Mouse (Mus musculus) midbrain, embryonic 11.5 days (tissue): Measurements from ENCODE around the gene Ptprn2. TPM values are rescaled to one million over a fixed set of nuclear protein-coding genes. Genes with fewer than 3 reads are reported as not detected.

Experiments
- ATAC-seq: fragments of 200-750 bp; cut with Nextera tagmentation; 2 replicates; pipeline ENCODE4 v1.8.0; 2017; ENCODE audit warnings: moderate TSS enrichment, moderate library complexity; ENCODE audit not compliant: low FRiP score
- DNase-seq: peaks from one replicate; pipeline ENCODE4 v3.0.0; 2015; ENCODE audit warnings: low spot score; ENCODE audit errors: missing footprints
- H3K27ac ChIP-seq: fragments of 300-500 bp; sonication (generic); 2 replicates; pipeline ENCODE4 v1.5.1; 2014; ENCODE audit warnings: low read depth, low read length
- H3K27me3 ChIP-seq: fragments of 300-500 bp; sonication (generic); 2 replicates; pipeline ENCODE4 v1.6.1; 2014; ENCODE audit warnings: mild to moderate bottlenecking, low read length, moderate library complexity, mixed read lengths; ENCODE audit not compliant: control insufficient read depth, insufficient read depth
- H3K36me3 ChIP-seq: fragments of 300-500 bp; sonication (generic); 2 replicates; pipeline ENCODE4 v1.6.1; 2014; ENCODE audit warnings: mild to moderate bottlenecking, low read length, moderate library complexity, mixed read lengths; ENCODE audit not compliant: control insufficient read depth, insufficient read depth
- H3K4me1 ChIP-seq: fragments of 300-500 bp; sonication (generic); 2 replicates; pipeline ENCODE4 v1.6.1; 2014; ENCODE audit warnings: low read length; ENCODE audit not compliant: control insufficient read depth, insufficient read depth
- H3K4me2 ChIP-seq: fragments of 300-500 bp; sonication (generic); 2 replicates; pipeline ENCODE4 v1.6.1; 2014; ENCODE audit warnings: mild to moderate bottlenecking, moderate library complexity
- H3K4me3 ChIP-seq: fragments of 300-500 bp; sonication (generic); 2 replicates; pipeline ENCODE4 v1.5.1; 2014; ENCODE audit warnings: low read depth, low read length
- H3K9ac ChIP-seq: fragments of 300-500 bp; sonication (generic); 2 replicates; pipeline ENCODE4 v1.6.1; 2014; ENCODE audit warnings: low read length
- H3K9me3 ChIP-seq: fragments of 300-500 bp; sonication (generic); 2 replicates; pipeline ENCODE4 v1.6.1; 2016; ENCODE audit warnings: low read length; ENCODE audit not compliant: control insufficient read depth
- WGBS: fragments of 180-500 bp; shearing (Covaris S2); extraction: QIAGEN DNeasy Blood & Tissue Kit; methylation state at CpG from one replicate; pipeline ENCODE4 v1.1.7; 2014; 5-methylcytosine and 5-hydroxymethylcytosine counted together
- polyA plus RNA-seq: library from polyadenylated mRNA; unstranded; fragments of >200 nt; fragmentation: Nextera tagmentation; extraction: Ambion mirVana; gene quantifications from 2 replicates; pipeline ENCODE4 v1.2.1, GENCODE M21; 2014

Ptprn2 gene
- polyA plus RNA-seq, 1 experiment from 2014 or later = 7.3 TPM

- Histone ChIP-seq H3K27me3 (no peaks in the 10 kb centered on the region), H3K4me2 (no peak overlapping the region), H3K36me3 (peaks cover 6% of the 10 kb centered on the region), H3K9me3 (no peaks in the 10 kb centered on the region), H3K4me1 (peaks cover 80% of the 10 kb centered on the region), H3K4me3 (no peak overlapping the region), H3K27ac (peak overlapping the region; percentile 64), H3K9ac (0 out of 2 replicates have a peak overlapping the region, but pooled peaks have one; percentile 2)
- DNase-seq (no peak), ATAC-seq (no peak)
- WGBS = 41% methylated on average over 5 of the region's 5 CpGs
Measured at GRCm38 (mm10) chr12:117169670-117170069, 684.1 kb downstream of the Ptprn2 start.

DNA sequence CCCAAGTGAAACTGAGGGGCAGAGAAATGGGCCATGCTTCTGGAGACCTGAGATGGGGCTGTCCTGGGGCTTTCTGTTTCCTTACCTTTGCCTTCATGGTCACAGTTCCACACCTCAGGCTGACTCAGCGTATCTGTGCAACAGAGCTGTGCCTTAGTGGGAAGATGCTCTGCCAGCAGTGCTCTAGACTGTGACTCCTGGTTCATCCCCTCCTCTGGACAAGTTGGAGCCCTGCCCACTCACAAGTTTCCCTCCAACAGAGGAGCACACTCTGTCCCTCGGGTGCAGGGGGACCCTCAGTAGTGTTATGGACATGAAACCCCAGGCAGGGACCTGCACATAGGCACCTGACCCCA is 687.0 kb downstream of the Ptprn2 start:
- ATAC-seq = no peak
- DNase-seq = no peak
- H3K36me3 ChIP-seq = peaks cover 6% of the 10 kb centered on the region; the same call in 1 of the 2 replicates
- no peak overlapping the region for H3K4me3 ChIP-seq
- no peaks in the 10 kb centered on the region for H3K9me3 ChIP-seq
- H3K9ac ChIP-seq = peak overlapping the region; percentile 52
- peaks cover 93% of the 10 kb centered on the region for H3K4me1 ChIP-seq
- 25% methylated on average over 2 of the region's 2 CpGs for WGBS
- H3K27ac ChIP-seq = peak overlapping the region; percentile 97
- no peaks in the 10 kb centered on the region for H3K27me3 ChIP-seq
- H3K4me2 ChIP-seq = peak overlapping the region; percentile 36

DNA sequence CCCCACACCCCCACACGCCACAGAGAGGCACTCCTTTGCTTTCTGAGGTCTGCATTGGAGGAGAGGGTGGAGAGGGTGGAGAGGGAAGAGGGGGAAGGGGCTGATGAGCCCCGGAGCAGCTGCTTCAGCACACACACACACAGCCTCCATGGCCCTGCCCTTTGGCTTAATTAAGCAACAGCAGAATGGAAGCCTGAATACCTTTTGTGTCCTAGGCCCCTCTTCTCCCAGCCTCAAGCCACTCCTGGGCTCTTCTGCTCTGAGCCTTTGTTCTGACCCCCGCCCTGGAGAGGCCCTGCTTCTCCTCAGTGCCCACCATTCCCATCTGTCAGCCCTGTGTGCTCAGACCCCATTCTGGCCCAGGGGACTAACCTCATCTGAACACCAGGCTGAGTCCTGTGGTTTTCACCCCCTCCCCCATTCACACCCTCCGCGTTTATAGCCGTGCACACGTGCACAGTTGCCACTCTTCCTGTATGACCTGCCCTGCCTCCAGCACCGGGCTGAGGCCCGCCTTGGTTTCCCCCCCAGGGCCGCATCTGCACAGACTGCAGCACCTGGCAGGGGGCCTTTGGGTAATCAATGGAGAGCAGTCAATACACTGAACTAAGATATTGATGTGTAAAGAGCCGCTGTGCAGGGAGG is 687.5 kb downstream of the Ptprn2 start:
- peak; percentile 94 for DNase-seq
- H3K9ac ChIP-seq = peak overlapping the region; percentile 52

GRCm38 (mm10) chr12:117174189-117174588 is 688.7 kb downstream of the Ptprn2 start:
- DNase-seq (no peak), ATAC-seq (no peak)
- Histone ChIP-seq H3K9ac (peak overlapping the region; percentile 42), H3K4me3 (no peak overlapping the region), H3K4me1 (peaks cover 79% of the 10 kb centered on the region), H3K9me3 (no peaks in the 10 kb centered on the region), H3K27me3 (no peaks in the 10 kb centered on the region), H3K27ac (peak overlapping the region; percentile 97), H3K36me3 (peaks cover 7% of the 10 kb centered on the region; the same call in 1 of the 2 replicates), H3K4me2 (peak overlapping the region; percentile 36; the same call in 1 of the 2 replicates)
- 16% methylated on average over 3 of the region's 3 CpGs for WGBS

More for the DNA sequence above, 687.5 kb downstream of the Ptprn2 start:
- Histone ChIP-seq H3K27me3 (no peaks in the 10 kb centered on the region), H3K4me2 (peak overlapping the region; percentile 36), H3K27ac (peak overlapping the region; percentile 97), H3K4me1 (peaks cover 90% of the 10 kb centered on the region), H3K4me3 (no peak overlapping the region), H3K36me3 (peaks cover 6% of the 10 kb centered on the region; the same call in 1 of the 2 replicates), H3K9me3 (no peaks in the 10 kb centered on the region)
- ATAC-seq = peak; percentile 94
- WGBS = 9% methylated on average over 11 of the region's 11 CpGs

DNA sequence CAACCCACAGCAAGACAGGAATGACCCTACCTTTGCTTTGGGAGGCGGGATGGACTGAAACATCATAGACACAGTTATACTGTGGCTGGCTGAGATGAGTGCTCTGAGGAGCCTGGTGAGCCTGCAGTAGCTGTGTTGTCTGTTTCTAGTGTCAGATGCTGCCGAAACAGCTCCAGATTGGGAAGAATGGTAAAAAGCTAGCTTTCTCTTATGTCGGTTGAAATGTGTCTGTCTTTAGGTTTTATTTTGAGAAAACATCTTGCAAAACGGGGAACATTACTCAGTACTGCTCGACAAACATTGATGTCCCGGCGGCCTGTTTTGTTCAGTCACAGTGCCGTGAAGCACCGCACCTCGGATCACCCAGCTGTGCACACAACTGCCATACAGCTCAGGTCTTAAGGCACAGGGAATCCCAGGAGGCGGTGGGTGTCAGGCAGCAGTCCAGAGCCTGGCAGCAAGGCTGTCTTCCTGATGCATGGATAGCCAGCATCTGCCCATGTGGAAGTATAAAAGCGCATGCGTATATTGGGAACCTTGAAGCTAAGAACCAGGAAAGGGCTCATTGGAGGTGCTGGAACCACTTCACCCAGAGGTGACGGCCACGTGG is 689.7 kb downstream of the Ptprn2 start:
- Histone ChIP-seq H3K4me2 (no peak overlapping the region), H3K9ac (peak overlapping the region; percentile 41; the same call in 1 of the 2 replicates), H3K36me3 (peaks cover 7% of the 10 kb centered on the region; the same call in 1 of the 2 replicates), H3K27me3 (no peaks in the 10 kb centered on the region), H3K27ac (peak overlapping the region; percentile 97), H3K9me3 (no peaks in the 10 kb centered on the region), H3K4me3 (no peak overlapping the region), H3K4me1 (peaks cover 69% of the 10 kb centered on the region)
- no peak for DNase-seq
- ATAC-seq = no peak
- WGBS = 68% methylated on average over 15 of the region's 15 CpGs

DNA sequence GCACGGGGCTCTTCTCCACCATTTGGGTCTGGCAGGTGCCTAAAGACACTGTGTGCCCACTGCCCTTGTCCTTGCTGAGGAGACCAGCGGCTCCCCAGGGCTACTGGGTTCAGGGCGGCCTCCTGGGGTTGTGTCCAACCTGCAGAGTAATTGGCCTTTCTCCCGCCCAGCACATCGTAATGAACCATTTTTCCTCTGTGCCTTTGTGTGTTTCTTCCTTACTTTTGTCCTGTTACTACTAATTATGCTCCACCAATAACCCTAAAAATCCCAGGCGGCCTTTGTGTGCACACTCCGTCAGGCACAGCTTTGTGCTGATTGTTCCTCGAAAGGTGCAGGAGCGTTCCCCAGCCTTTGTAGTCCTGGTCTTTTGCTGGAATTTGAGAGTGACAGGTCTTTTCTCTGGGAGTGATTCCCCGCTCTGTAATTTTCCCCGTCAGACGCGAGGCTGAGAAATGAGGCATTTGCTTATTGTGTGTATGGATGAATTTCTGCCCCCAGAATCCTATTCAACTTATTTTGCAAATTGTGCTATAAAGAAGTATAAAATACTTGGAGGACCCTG is 690.8 kb downstream of the Ptprn2 start:
- 23% methylated on average over 13 of the region's 13 CpGs for WGBS
- no peaks in the 10 kb centered on the region for H3K9me3 ChIP-seq
- H3K27ac ChIP-seq = peak overlapping the region; percentile 97
- peak overlapping the region; percentile 26; the same call in 1 of the 2 replicates for H3K4me2 ChIP-seq
- peaks cover 9% of the 10 kb centered on the region; the same call in 1 of the 2 replicates for H3K36me3 ChIP-seq
- peaks cover 62% of the 10 kb centered on the region for H3K4me1 ChIP-seq
- H3K4me3 ChIP-seq = no peak overlapping the region
- DNase-seq (no peak), ATAC-seq (no peak)
- peak overlapping the region; percentile 56 for H3K9ac ChIP-seq
- no peaks in the 10 kb centered on the region for H3K27me3 ChIP-seq

- no peak overlapping the region for H3K9ac ChIP-seq
- H3K27me3 ChIP-seq = no peaks in the 10 kb centered on the region
- no peak for ATAC-seq
- 86% methylated on average over 3 of the region's 3 CpGs for WGBS
- H3K4me3 ChIP-seq = no peak overlapping the region
- no peak overlapping the region for H3K27ac ChIP-seq
- no peak overlapping the region for H3K4me2 ChIP-seq
- H3K9me3 ChIP-seq = peaks cover 3% of the 10 kb centered on the region; the same call in 1 of the 2 replicates
- H3K36me3 ChIP-seq = peaks cover 53% of the 10 kb centered on the region
- no peak for DNase-seq
- H3K4me1 ChIP-seq = peaks cover 8% of the 10 kb centered on the region
Measured at GRCm38 (mm10) chr12:117187167-117187566, 701.6 kb downstream of the Ptprn2 start.

- Histone ChIP-seq H3K36me3 (peaks cover 33% of the 10 kb centered on the region), H3K4me2 (no peak overlapping the region), H3K4me1 (peaks cover 49% of the 10 kb centered on the region), H3K9me3 (peaks cover under 1% of the 10 kb centered on the region; the same call in 1 of the 2 replicates), H3K9ac (no peak overlapping the region), H3K27ac (no peak overlapping the region), H3K27me3 (no peaks in the 10 kb centered on the region), H3K4me3 (no peak overlapping the region)
- ATAC-seq = no peak
- WGBS = 88% methylated on average over 4 of the region's 4 CpGs
- no peak for DNase-seq
Measured at GRCm38 (mm10) chr12:117192001-117192400, 706.5 kb downstream of the Ptprn2 start.
